Mouse (Mus musculus) cerebellum, postnatal 36 days (tissue): Measurements from ENCODE around the gene Cerk.
A peak's percentile ranks its signal among the peaks of the same experiment; 100 is the strongest.
"Not testable (repeated sequence)": the region's sequence is repeated elsewhere in the genome, so short reads cannot be mapped to it uniquely, and the experiment has no call there.

ENCODE experiments used
- DNase-seq, 2 experiments: peaks; one replicate each; pipeline ENCODE4 v3.0.0; 2021 to 2022; ENCODE audit warnings: mixed read lengths in 2 of 2

Gene Cerk

DNA sequence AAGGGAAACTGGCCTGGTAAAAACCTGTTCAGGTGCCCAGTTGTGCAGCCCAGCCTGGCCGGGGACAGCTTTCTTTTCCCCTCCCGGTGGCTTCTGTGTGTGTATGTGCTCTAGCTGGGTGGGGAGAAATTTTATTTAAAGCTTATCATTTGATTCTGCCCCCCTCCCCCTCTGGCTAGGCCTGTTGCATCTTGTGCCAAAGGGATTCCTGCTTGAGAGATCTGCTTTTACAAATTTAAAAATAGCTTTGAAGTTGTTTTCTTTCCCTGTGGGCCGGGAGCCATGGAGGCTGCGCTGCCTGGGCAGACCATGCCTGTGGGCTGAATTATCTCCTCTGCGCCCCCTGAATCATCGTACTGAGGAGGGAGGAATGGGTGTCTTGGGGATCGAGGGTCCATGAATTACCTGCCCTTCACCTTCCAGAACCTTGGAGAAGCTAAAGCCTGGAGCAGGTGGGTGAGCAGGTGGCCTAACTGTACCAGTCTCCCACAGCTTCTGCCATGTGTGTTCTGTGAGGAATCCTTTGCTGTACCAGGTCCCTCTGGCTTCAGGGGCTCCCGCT is 76.2 kb downstream of the Cerk start:
- DNase-seq = peak; percentile 70 to 71

- DNase-seq = no peak
These were observed 76.7 kb downstream of the Cerk start for GRCm38 (mm10) chr15:86109245-86109644.

DNA sequence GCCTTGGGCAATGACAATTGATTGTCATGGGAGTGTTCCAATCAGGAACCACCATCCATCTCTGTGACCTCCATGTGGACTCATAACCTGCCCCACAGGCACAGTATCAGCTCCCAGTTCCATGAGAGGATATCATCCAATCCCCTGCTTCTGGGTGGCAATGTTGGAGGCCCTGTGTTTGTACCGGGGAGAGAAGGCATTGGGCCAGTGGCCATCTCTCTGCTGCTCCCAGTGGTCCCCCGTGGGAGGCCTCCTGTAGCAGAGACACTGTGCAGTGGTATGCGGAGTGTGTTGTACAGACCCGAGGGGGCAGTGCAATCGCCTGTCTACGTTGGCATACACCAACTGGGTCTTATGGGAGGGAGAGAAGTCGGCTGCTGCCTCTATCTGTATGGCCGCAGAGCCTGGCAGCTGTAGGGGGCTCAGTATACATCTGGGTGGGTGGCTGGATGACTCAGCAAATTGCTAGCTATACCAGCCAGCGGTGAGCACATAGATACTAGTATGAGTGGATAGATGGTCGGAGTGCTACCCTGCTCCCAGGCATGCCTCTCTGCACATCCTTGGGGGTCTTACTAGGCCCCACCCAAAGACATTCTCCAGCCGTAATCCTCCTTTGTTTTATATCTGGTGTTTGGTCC is 78.0 kb downstream of the Cerk start:
- no peak for DNase-seq

GRCm38 (mm10) chr15:86105751-86106150 is 80.2 kb downstream of the Cerk start:
- no peak for DNase-seq

DNA sequence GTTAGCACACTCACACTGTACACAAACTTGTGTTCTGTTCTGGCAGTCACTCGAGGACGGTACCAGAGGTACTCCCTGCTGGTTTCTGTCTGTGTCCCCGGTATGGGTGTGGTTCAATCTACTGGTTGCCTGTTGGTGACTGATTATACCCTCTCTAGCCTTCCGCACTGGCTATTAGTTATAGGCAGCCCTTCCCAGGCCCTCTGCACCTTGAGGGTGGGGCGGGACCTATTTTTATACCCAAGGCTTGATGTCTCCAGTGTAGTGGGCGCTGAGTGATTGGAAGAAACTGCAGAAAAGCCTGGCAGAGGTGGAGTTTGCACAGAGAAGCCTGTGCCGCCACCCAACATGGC is 80.6 kb downstream of the Cerk start:
- DNase-seq = no peak

GRCm38 (mm10) chr15:86104401-86105344 is 81.3 kb downstream of the Cerk start:
- no peak for DNase-seq

- no peak for DNase-seq
These were observed 83.6 kb downstream of the Cerk start for GRCm38 (mm10) chr15:86102308-86102707.

- peak in 1 of 2 experiments; percentile 43 for DNase-seq
These were observed 84.4 kb downstream of the Cerk start for GRCm38 (mm10) chr15:86101585-86101984.

GRCm38 (mm10) chr15:86097871-86098270 is 88.1 kb downstream of the Cerk start:
- DNase-seq = no peak

GRCm38 (mm10) chr15:86096604-86097020 is 89.3 kb downstream of the Cerk start:
- DNase-seq = not testable (repeated sequence)

DNA sequence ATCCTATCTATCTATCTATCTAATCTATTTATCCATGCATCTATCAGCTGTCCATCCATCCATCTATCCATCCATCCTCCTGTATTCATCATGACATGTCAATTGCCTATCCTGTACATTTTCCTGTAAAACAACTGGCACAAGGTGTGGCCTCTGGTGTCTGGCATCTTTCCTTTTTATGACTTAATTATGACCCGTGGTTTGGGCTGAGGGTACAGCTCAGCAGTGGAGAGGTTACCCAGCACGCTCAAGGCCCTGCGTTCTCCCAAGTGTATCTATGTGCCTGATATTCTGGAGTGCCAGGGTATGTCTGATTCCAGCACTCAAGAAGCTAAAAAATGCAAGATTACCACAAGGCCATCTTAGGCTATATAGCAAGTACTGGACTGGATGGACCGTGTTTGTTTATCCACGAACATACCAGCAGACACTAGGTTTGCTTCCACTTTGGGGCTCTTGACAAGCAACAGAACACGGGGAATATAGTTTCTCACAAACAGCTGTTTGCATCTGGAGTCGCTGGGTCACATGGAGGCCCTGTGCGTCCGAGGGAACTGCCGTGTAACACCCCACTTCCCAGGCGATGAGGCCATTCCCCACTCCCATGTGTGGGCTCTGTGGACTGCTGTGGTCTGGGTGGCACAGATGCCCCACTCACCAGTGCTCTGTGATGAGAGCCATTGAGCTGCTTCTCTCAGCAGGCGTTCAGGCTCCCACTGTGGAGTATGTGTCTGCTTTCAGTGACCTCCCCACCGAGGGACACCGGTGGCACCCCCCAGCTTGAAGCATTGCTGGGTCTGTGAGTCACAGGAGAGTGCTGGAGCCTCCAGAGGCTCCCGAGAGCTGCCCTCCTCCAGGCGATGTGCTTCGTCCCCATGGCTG is 90.0 kb downstream of the Cerk start:
- no peak for DNase-seq

DNA sequence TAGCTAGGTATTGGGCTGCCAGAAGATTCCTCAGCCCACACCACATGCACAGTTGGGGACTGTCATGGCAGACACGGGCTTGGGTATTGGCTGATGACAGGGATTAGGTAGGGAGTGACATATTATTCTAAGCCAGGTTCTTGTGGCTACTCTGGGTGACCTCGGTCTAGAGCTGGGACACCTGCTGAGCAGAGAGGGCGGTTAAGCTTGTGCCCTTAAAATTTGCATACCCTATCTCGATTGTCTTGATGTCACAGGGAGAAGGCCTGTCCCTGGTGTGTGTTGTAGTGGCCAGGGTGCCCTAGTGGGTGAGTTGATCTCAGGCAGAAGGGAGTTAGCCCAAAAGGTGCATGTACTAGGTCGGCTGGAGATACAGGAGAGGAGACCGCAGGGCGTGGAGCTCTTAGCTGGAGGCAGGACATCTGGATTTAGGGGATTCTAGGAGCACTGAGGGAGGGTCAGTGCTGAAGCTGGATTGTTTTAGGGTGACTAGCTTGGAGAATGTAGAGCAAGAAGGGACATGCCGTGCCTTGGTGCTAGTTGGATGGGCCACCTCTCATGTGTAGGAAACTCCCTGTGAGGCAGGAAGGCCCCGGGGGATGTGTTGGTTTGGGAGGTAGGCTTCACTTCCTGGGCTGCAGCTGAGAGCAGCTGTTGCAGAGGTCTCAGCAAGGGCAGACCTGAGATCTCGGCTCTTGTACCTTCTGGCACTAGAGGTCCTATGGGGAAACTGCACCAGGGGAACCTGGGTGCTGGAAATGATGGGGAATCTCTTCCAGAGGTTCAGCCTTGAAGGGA is 91.4 kb downstream of the Cerk start:
- no peak for DNase-seq

GRCm38 (mm10) chr15:86093236-86093635 is 92.7 kb downstream of the Cerk start:
- DNase-seq = no peak

DNA sequence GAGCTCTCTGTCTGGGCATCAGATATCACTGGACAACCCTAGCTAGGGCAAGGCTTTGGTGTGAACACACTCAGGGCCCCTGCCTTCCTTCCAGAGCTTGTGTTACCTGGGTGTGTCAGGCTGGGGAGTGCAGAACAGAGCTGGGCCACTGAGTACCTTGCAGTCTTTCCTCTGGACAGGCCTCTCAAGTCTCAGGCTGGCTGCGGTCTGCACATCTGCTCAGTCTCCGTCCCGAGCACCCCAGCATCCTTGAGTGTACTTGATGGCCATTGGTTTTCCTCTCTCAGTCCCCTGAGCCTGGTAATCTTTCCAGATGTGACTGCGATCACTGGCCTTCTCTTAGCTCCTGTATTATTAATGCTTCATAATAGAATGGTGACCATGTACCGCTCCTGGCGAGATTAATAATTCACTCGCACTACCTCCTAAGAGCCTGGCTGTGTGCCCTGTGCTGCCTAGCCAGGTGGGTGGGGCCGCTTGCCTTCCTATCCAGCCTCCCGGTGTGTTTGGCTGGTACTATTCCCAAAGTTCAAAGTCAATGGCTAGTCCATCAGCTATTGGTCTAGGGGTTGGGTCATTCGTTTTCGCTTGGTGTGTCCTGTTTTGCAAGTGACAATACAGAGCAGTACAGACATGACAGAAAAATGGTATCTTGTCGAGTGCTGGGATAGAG is 93.8 kb downstream of the Cerk start:
- DNase-seq = no peak

DNA sequence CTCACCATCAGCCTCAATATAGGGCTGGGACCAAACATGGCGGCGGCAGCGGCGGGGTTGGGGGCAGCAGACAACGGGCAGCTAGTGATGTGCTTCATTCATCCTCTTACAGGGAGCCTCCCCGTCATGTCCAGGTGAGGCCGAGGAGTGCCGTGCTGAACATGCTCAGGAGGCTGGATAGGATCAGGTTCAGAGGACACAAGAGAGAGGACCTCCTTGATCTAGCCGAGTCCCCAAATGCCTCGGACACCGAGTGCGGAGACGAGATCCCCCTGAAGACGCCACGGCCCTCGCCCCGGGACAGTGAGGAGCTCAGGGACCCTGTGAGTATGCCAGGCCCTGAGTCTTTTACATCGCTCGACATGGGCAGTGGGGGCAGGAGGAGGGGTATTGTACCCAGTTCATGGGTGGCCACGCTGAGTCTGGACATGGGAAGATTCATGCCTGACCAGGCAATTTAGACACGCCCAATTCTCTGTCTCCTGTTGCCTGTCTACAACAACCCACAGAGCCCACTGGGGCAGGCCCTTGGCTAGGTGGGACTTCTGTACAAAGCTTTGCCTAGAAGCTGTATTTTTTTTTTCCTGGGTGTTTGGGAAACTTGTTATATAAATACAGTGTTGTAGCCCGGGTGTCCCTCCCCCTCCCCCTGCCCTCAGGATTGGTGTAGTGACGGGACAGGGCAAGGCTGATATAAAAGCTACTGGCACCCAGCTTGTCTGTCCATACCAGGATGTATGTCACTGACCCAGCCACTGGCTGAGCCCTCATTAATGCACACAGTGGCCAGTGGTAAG is 94.5 kb downstream of the Cerk start:
- no peak for DNase-seq

DNA sequence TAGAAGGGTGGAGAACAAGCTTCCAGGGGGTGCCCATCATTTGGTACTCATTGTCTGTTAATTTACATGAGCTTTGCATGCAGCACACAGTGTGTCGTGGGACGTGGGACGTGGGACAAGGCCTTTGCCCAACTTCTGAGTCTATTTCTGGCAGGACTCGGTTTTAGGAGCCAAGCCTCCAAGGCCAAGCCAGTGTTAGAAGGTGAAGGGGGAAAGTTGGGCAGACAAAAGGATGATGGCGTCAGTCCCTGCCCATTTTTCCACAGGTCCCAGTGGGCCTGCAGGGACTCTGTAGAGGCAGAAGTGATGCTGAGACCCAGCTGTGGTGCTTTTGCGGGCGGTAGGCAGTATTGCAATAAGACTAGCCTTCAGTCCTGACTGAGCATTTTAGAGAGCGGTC is 95.4 kb downstream of the Cerk start:
- DNase-seq = no peak

- no peak for DNase-seq
These were observed 95.9 kb downstream of the Cerk start for GRCm38 (mm10) chr15:86089991-86090529.
